Mouse (Mus musculus) embryonic fibroblast, embryonic 13.5 days (primary cell): ENCODE data around the gene Sar1b. TPM values are rescaled to one million over a fixed set of nuclear protein-coding genes. Genes with fewer than 3 reads are reported as not detected.

Experiments used
- H3K27ac ChIP-seq: 2 replicates; pipeline ENCODE4 v1.5.1; 2012; ENCODE audit warnings: low read length, control low read depth, inconsistent platforms; ENCODE audit not compliant: insufficient read depth
- H3K4me1 ChIP-seq: 2 replicates; pipeline ENCODE4 v1.6.1; 2011; ENCODE audit warnings: low read length; ENCODE audit not compliant: control insufficient read depth, insufficient read depth
- H3K4me3 ChIP-seq: 2 replicates; pipeline ENCODE4 v1.5.1; 2011; ENCODE audit warnings: mild to moderate bottlenecking, control low read depth, low read length; ENCODE audit not compliant: insufficient read depth
- CTCF ChIP-seq: IDR thresholded peaks from 2 replicates; pipeline ENCODE4 v1.5.1; 2011; ENCODE audit warnings: mild to moderate bottlenecking, control low read depth, low read length, moderate library complexity, borderline replicate concordance; ENCODE audit not compliant: insufficient read depth
- POLR2A ChIP-seq: IDR thresholded peaks from 2 replicates; pipeline ENCODE4 v1.6.1; 2011; ENCODE audit warnings: low read depth, mild to moderate bottlenecking, control low read depth, low read length, moderate library complexity
- polyA plus RNA-seq: library from polyadenylated mRNA; stranded (reverse); fragments of >200 nt; gene quantifications from 2 replicates; pipeline ENCODE4 v1.2.4, GENCODE M21; 2011; ENCODE audit warnings: low read depth; ENCODE audit not compliant: missing spikeins, insufficient read length

Gene Sar1b
- polyA plus RNA-seq, 1 experiment: 68.5 TPM

- H3K4me3 ChIP-seq: peak overlapping the region; percentile 34; the same call in 1 of the 2 replicates
- H3K27ac ChIP-seq: no peak overlapping the region
Measured at GRCm38 (mm10) chr11:51805221-51805981, 41.9 kb downstream of the Sar1b start.

DNA sequence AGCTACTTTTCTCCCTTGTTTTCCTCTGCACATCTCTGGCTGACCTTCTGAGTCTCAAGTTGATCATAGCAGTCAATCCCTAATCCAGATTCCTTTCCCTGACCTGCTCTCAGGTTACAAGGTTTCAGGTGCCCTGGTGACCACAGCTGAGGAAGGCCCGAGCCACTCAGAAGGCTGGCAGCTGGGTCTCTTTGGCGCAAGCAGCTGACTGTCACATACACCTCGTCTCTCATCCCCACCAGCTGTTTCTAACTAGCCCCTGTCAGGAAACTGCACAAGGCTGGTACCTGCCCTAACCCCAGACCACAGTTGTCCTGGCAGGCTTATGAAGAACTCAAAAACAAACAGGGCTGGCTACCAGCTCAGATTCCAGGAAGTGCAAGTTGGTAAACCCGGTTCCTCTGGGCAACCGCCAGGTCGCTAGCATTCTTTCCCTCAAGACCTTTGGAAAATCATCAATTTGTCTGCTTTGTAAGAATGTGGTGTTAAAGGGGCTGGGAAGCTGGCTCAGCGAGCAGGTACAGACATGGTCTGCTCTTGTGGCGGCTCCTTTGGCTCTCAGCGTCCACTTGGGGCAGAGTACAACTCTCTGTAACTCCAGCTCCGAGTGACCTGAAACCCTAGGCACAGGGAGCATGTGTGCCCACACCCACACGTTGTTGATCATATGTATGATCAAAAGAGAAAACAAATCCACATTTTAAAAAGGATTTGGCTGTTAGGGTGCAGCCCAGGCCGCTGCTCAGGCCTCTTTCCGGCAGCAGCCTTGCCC lies 43.8 kb downstream of the Sar1b start:
- Histone ChIP-seq H3K27ac (no peak overlapping the region), H3K4me3 (no peak overlapping the region), H3K4me1 (no peaks in the 10 kb centered on the region)
- TF ChIP-seq POLR2A (no peak), CTCF (no peak)

More at GRCm38 (mm10) chr11:51805221-51805981, 41.9 kb downstream of the Sar1b start:
- no peaks in the 10 kb centered on the region for H3K4me1 ChIP-seq
- no peak for TF ChIP-seq CTCF
- peak; percentile 86 for TF ChIP-seq POLR2A

- Histone ChIP-seq H3K4me1 (no peaks in the 10 kb centered on the region), H3K27ac (no peak overlapping the region), H3K4me3 (no peak overlapping the region)
- TF ChIP-seq CTCF (no peak), POLR2A (no peak)
Measured at GRCm38 (mm10) chr11:51809632-51810224, 46.2 kb downstream of the Sar1b start.

GRCm38 (mm10) chr11:51811230-51811629 lies 47.7 kb downstream of the Sar1b start:
- no peak overlapping the region for H3K4me3 ChIP-seq
- no peak overlapping the region for H3K27ac ChIP-seq
- H3K4me1 ChIP-seq: no peaks in the 10 kb centered on the region
- no peak for TF ChIP-seq POLR2A
- TF ChIP-seq CTCF: peak; percentile 29; the same call in 1 of the 2 replicates

- Histone ChIP-seq H3K4me3 (no peak overlapping the region), H3K27ac (no peak overlapping the region), H3K4me1 (no peaks in the 10 kb centered on the region)
- TF ChIP-seq POLR2A: no peak
- no peak for TF ChIP-seq CTCF
Measured at GRCm38 (mm10) chr11:51812022-51812546, 48.6 kb downstream of the Sar1b start.

- Histone ChIP-seq H3K4me1 (no peaks in the 10 kb centered on the region), H3K4me3 (no peak overlapping the region), H3K27ac (no peak overlapping the region)
- TF ChIP-seq POLR2A: no peak
- TF ChIP-seq CTCF: peak; percentile 75
Measured at GRCm38 (mm10) chr11:51817756-51818155, 54.3 kb downstream of the Sar1b start.

GRCm38 (mm10) chr11:51818837-51819236 lies 55.4 kb downstream of the Sar1b start:
- no peaks in the 10 kb centered on the region for H3K4me1 ChIP-seq
- no peak for TF ChIP-seq CTCF
- no peak for TF ChIP-seq POLR2A
- H3K4me3 ChIP-seq: no peak overlapping the region
- H3K27ac ChIP-seq: no peak overlapping the region

- Histone ChIP-seq H3K4me3 (no peak overlapping the region), H3K4me1 (no peaks in the 10 kb centered on the region), H3K27ac (no peak overlapping the region)
- no peak for TF ChIP-seq POLR2A
- TF ChIP-seq CTCF: peak; percentile 36; the same call in 1 of the 2 replicates
Measured at GRCm38 (mm10) chr11:51819964-51820363, 56.5 kb downstream of the Sar1b start.

GRCm38 (mm10) chr11:51820861-51821260 lies 57.4 kb downstream of the Sar1b start:
- Histone ChIP-seq H3K27ac (no peak overlapping the region), H3K4me3 (no peak overlapping the region), H3K4me1 (no peaks in the 10 kb centered on the region)
- TF ChIP-seq POLR2A: no peak
- TF ChIP-seq CTCF: peak; percentile 80

DNA sequence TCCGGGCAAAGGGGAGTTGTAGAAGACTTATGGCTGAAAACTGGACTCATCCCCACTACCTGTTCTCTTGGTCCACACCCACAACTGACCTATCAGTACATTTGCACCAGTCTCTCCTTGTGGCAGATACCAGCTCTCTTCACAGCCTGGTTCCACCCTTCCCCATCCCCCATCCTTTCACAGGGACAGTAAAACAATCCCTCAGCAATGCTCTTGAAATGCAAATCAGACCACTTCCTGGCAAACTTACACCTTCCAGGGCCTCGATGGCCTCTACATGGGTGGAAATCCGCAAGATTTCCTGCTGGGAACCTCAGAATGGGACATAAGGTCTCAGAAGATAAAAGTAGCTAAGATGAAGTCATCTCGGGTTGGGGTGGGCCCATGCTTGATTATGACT lies 59.2 kb downstream of the Sar1b start:
- TF ChIP-seq POLR2A (no peak), CTCF (no peak)
- Histone ChIP-seq H3K27ac (no peak overlapping the region), H3K4me1 (no peaks in the 10 kb centered on the region), H3K4me3 (no peak overlapping the region)
